8 mouse cellular contexts compared by ENCODE assay signal in the genomic region with DNA sequence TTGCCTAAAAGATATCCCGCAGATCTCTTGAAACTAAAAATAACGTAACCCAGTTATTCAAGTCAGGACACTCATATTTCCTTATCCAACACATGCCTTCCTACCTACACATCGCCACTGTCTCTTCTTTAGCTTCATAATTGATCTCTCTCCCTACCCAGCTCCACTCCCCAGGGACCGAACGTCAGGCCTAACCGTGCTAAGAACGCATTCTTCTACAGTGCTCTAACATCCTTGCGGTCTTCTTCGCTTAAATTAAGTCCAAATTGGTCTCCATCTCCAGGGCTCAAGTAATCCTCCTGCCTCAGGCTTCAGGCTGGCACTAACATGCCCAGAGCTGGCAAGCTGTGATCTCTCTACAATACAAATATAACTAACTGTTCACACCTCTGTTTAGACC. TPM values are rescaled to one million over a fixed set of nuclear protein-coding genes. Genes with fewer than 3 reads are reported as not detected.
DNase-seq lines count a peak whose midpoint lies in the region; ATAC-seq and TF ChIP-seq lines count a peak whose summit lies in the region.

No protein-coding gene starts in this region.

- WGBS in forebrain, postnatal 0 days: 32% methylated on average over 9 of the region's 9 CpGs
- WGBS in liver, embryonic 14.5 days (ENCODE audit: insufficient replicate concordance): 24% methylated on average over 9 of the region's 9 CpGs

- TF ChIP-seq POLR2A in bone marrow macrophage, adult 2 months (IDR thresholded peaks at IDR 0.05; ENCODE audit: borderline replicate concordance, low read depth, low read length): no peak

- peak overlapping the region; percentile 74 for H3K4me2 ChIP-seq in forebrain, postnatal 0 days (ENCODE audit: low read depth)
- peak overlapping the region; percentile 84 for H3K4me2 ChIP-seq in liver, embryonic 14.5 days (ENCODE audit: low read depth)

- no peak for TF ChIP-seq EP300 in liver, embryonic 14.5 days (IDR thresholded peaks at IDR 0.05; ENCODE audit: low read depth)

- H3K27me3 ChIP-seq in forebrain, postnatal 0 days (ENCODE audit: insufficient read depth, low read length): no peaks in the 10 kb centered on the region
- no peaks in the 10 kb centered on the region for H3K27me3 ChIP-seq in liver, embryonic 14.5 days (ENCODE audit: control insufficient read depth, insufficient read depth, low read length)

- no peak for DNase-seq in layer of hippocampus, adult 2 months (ENCODE audit: low spot score in 2 of 2)
- DNase-seq in layer of hippocampus, adult 9-11 months: no peak
- DNase-seq in forebrain, postnatal 0 days: no peak
- no peak for DNase-seq in liver, embryonic 14.5 days (ENCODE audit: low read depth in 3 of 3, low spot score in 3 of 3)
- DNase-seq in frontal cortex, postnatal 25 days (ENCODE audit: low spot score in 2 of 2): no peak
- no peak for DNase-seq in right cerebral cortex, adult 18-20 months
- DNase-seq in layer of hippocampus, adult 9-10 months (ENCODE audit: low spot score): no peak

- H3K9me3 ChIP-seq in forebrain, postnatal 0 days (ENCODE audit: low read length): no peaks in the 10 kb centered on the region
- H3K9me3 ChIP-seq in liver, embryonic 14.5 days (ENCODE audit: control insufficient read depth, low read length): no peaks in the 10 kb centered on the region

- peak overlapping the region; percentile 94 for H3K27ac ChIP-seq in layer of hippocampus, adult 2 months
- H3K27ac ChIP-seq in bone marrow macrophage, adult 2 months (ENCODE audit: insufficient read depth, low read depth, low read length): peak overlapping the region; percentile 93
- peak overlapping the region; percentile 99 for H3K27ac ChIP-seq in forebrain, postnatal 0 days (ENCODE audit: low read depth, low read length)
- peak overlapping the region; percentile 83 for H3K27ac ChIP-seq in liver, embryonic 14.5 days

- peak overlapping the region; percentile 98 for H3K9ac ChIP-seq in forebrain, postnatal 0 days
- peak overlapping the region; percentile 96 for H3K9ac ChIP-seq in liver, embryonic 14.5 days (replicated peaks)

- H3K4me1 ChIP-seq in bone marrow macrophage, adult 2 months (ENCODE audit: control insufficient read depth, insufficient read depth, low read length): peaks cover 27% of the 10 kb centered on the region
- peaks cover 23% of the 10 kb centered on the region for H3K4me1 ChIP-seq in forebrain, postnatal 0 days (ENCODE audit: insufficient read depth)
- H3K4me1 ChIP-seq in liver, embryonic 14.5 days (replicated peaks; ENCODE audit: control insufficient read depth in 2 of 2, insufficient read depth in 2 of 2, low read length in 1 of 2): peaks cover 13 to 17% of the 10 kb centered on the region in 2 experiments

- H3K4me3 ChIP-seq in layer of hippocampus, adult 2 months: peak overlapping the region; percentile 95
- H3K4me3 ChIP-seq in bone marrow macrophage, adult 2 months (ENCODE audit: insufficient read depth, low read length): peak overlapping the region; percentile 88
- H3K4me3 ChIP-seq in forebrain, postnatal 0 days (ENCODE audit: low read depth, low read length): peak overlapping the region; percentile 98
- H3K4me3 ChIP-seq in liver, embryonic 14.5 days (ENCODE audit: insufficient read depth in 1 of 2, low read depth in 2 of 2, low read length in 2 of 2): peak overlapping the region; percentile 73 to 82

- no peak for ATAC-seq in forebrain, postnatal 0 days
- no peak for ATAC-seq in liver, embryonic 14.5 days (ENCODE audit: insufficient read depth)

- no peak for TF ChIP-seq CTCF in layer of hippocampus, adult 2 months (conservative IDR thresholded peaks at IDR 0.05)
- no peak for TF ChIP-seq CTCF in bone marrow macrophage, adult 2 months (IDR thresholded peaks at IDR 0.05; ENCODE audit: low read depth, low read length)
- no peak for TF ChIP-seq CTCF in forebrain, postnatal 0 days (IDR thresholded peaks at IDR 0.05; ENCODE audit: low read depth)
- no peak for TF ChIP-seq CTCF in liver, embryonic 14.5 days (IDR thresholded peaks at IDR 0.05; ENCODE audit: low read depth)

- H3K36me3 ChIP-seq in forebrain, postnatal 0 days (ENCODE audit: insufficient read depth): no peaks in the 10 kb centered on the region; the same call in 1 of the 2 replicates
- no peaks in the 10 kb centered on the region for H3K36me3 ChIP-seq in liver, embryonic 14.5 days (replicated peaks; ENCODE audit: control insufficient read depth, insufficient read depth, low read depth)

RNA-seq across cellular contexts. Expression of a gene that starts 0.7 kb away (rescaled TPM):
- total RNA-seq in layer of hippocampus, adult 2 months (2021): 10 to 100 TPM; 36.1 to 37.4 TPM
- polyA plus RNA-seq in bone marrow macrophage, adult 2 months (2012; ENCODE audit: insufficient read depth, insufficient read length, missing spikeins): 34.3 and 43.5 TPM in 2 replicates
- total RNA-seq in forebrain, postnatal 0 days (2014; rRNA removed): 22.5 and 31.1 TPM in 2 replicates
- polyA plus RNA-seq in forebrain, postnatal 0 days (2015; fragmentation: Nextera tagmentation; extraction: Ambion mirVana): 42.2 and 44.6 TPM in 2 replicates
- 15.3 and 15.8 TPM in 2 replicates for polyA plus RNA-seq in liver, embryonic 14.5 days (2012; rRNA removed)
- polyA plus RNA-seq in liver, embryonic 14.5 days (2014; fragmentation: Nextera tagmentation; extraction: Ambion mirVana): 16.5 and 18.9 TPM in 2 replicates

RNA-seq across cellular contexts. Expression of a gene that starts 17.2 kb away (rescaled TPM):
- 10 to 100 TPM; 42.8 to 45.9 TPM for total RNA-seq in layer of hippocampus, adult 2 months (2021)
- polyA plus RNA-seq in bone marrow macrophage, adult 2 months (2012; ENCODE audit: insufficient read depth, insufficient read length, missing spikeins): 31.9 and 34.7 TPM in 2 replicates
- total RNA-seq in forebrain, postnatal 0 days (2014; rRNA removed): 44.9 and 47.6 TPM in 2 replicates
- 42.1 and 48.1 TPM in 2 replicates for polyA plus RNA-seq in forebrain, postnatal 0 days (2015; fragmentation: Nextera tagmentation; extraction: Ambion mirVana)
- 23.4 and 24.0 TPM in 2 replicates for polyA plus RNA-seq in liver, embryonic 14.5 days (2012; rRNA removed)
- 22.1 and 23.3 TPM in 2 replicates for polyA plus RNA-seq in liver, embryonic 14.5 days (2014; fragmentation: Nextera tagmentation; extraction: Ambion mirVana)

RNA-seq across cellular contexts. Expression of a gene that starts 17.2 kb away (rescaled TPM):
- 100 to 1,000 TPM; 154 to 163 TPM for total RNA-seq in layer of hippocampus, adult 2 months (2021)
- 64.4 and 74.8 TPM in 2 replicates for polyA plus RNA-seq in bone marrow macrophage, adult 2 months (2012; ENCODE audit: insufficient read depth, insufficient read length, missing spikeins)
- total RNA-seq in forebrain, postnatal 0 days (2014; rRNA removed): 18.2 and 27.0 TPM in 2 replicates
- polyA plus RNA-seq in forebrain, postnatal 0 days (2015; fragmentation: Nextera tagmentation; extraction: Ambion mirVana): 143 and 146 TPM in 2 replicates
- 7.9 and 36.2 TPM in 2 replicates for polyA plus RNA-seq in liver, embryonic 14.5 days (2012; rRNA removed)
- polyA plus RNA-seq in liver, embryonic 14.5 days (2014; fragmentation: Nextera tagmentation; extraction: Ambion mirVana): 19.9 and 20.7 TPM in 2 replicates

RNA-seq across cellular contexts. Expression of a gene that starts 32.4 kb away (rescaled TPM):
- total RNA-seq in layer of hippocampus, adult 2 months (2021): 1 to 10 TPM; 7.7 to 8.7 TPM
- polyA plus RNA-seq in bone marrow macrophage, adult 2 months (2012; ENCODE audit: insufficient read depth, insufficient read length, missing spikeins): not detected in 2 replicates
- 4.3 and 5.0 TPM in 2 replicates for total RNA-seq in forebrain, postnatal 0 days (2014; rRNA removed)
- 5.1 and 6.9 TPM in 2 replicates for polyA plus RNA-seq in forebrain, postnatal 0 days (2015; fragmentation: Nextera tagmentation; extraction: Ambion mirVana)
- polyA plus RNA-seq in liver, embryonic 14.5 days (2012; rRNA removed): 0.27 and 0.39 TPM in 2 replicates
- 0.49 and 0.70 TPM in 2 replicates for polyA plus RNA-seq in liver, embryonic 14.5 days (2014; fragmentation: Nextera tagmentation; extraction: Ambion mirVana)

RNA-seq across cellular contexts. Expression of a gene that starts 33.4 kb away (rescaled TPM):
- total RNA-seq in layer of hippocampus, adult 2 months (2021): 100 to 1,000 TPM; 105 to 113 TPM
- polyA plus RNA-seq in bone marrow macrophage, adult 2 months (2012; ENCODE audit: insufficient read depth, insufficient read length, missing spikeins): 97.2 and 100 TPM in 2 replicates
- total RNA-seq in forebrain, postnatal 0 days (2014; rRNA removed): 96.6 and 123 TPM in 2 replicates
- 133 and 150 TPM in 2 replicates for polyA plus RNA-seq in forebrain, postnatal 0 days (2015; fragmentation: Nextera tagmentation; extraction: Ambion mirVana)
- 14.5 and 23.3 TPM in 2 replicates for polyA plus RNA-seq in liver, embryonic 14.5 days (2012; rRNA removed)
- polyA plus RNA-seq in liver, embryonic 14.5 days (2014; fragmentation: Nextera tagmentation; extraction: Ambion mirVana): 45.8 and 51.6 TPM in 2 replicates
